28 mouse cellular contexts compared by ENCODE assay signal in the genomic region with DNA sequence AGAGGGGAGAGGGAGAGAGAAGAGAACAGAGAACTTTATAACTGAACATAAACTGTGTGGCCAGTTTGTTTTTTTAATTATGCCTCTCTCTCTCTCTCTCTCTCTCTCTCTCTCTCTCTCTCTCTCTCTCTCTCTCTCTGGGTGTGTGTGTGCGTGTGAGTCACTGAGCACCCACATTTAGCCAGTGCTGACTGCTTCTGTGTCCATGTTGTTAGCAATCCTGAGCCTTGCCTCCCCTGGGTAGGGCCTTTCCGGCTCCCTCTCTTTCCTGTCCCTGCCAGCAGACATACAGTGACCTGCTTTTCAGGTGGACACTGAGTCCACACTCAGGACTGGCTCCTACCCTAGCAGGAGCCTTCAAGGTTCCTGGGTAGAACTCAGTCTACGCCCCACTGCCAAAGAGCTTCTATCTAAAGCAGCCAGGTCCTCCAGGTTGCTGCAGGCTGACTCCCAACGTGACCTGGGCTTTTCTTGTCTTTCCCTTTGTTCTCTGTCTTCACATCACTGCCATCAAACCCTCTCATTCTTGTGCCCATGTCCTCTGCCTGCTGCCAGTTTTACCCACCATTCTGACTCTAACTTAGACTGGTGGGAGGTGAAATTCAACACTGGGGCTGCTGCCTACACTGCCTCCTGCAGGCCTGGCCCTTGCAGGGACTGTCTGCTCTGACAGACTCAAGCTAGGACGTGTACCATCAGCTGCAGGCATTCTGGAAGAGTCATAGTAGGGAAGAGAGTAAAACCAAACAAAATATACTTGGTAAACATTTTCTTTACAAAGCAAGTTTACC.
DNase-seq lines count a peak whose midpoint lies in the region; ATAC-seq and TF ChIP-seq lines count a peak whose summit lies in the region.
"Had no signal": no experiment of that assay in that cellular context is flagged by ENCODE, and none has a peak within 500 bp of the region (broad histone marks: within the 10 kb centered on the region; RNA-seq: fewer than 3 reads in every experiment).

No protein-coding gene starts in this region.

- no peaks in the 10 kb centered on the region for H3K36me3 ChIP-seq in ES-Bruce4 (ENCODE audit: control insufficient read depth, insufficient read depth, low read length, poor library complexity, severe bottlenecking)
- H3K36me3 ChIP-seq: embryonic facial prominence, embryonic 12.5 days; forebrain, embryonic 10.5 days; hindbrain, embryonic 12.5 days; kidney, embryonic 15.5 days; limb, embryonic 12.5 days; midbrain, embryonic 13.5 days; neural tube, embryonic 15.5 days had no signal

- H3K9me3 ChIP-seq in ES-Bruce4 (replicated peaks; ENCODE audit: control insufficient read depth, insufficient read depth, low read length, poor library complexity, severe bottlenecking): no peaks in the 10 kb centered on the region
- H3K9me3 ChIP-seq: embryonic facial prominence, embryonic 12.5 days; forebrain, embryonic 10.5 days; hindbrain, embryonic 12.5 days; kidney, embryonic 15.5 days; limb, embryonic 12.5 days; midbrain, embryonic 13.5 days; neural tube, embryonic 15.5 days had no signal

- H3K4me3 ChIP-seq in left cerebral cortex, adult 2 months: no peak overlapping the region
- H3K4me3 ChIP-seq in ES-Bruce4 (ENCODE audit: low read depth, low read length): no peak overlapping the region
- H3K4me3 ChIP-seq: embryonic facial prominence, embryonic 12.5 days; forebrain, embryonic 10.5 days; hindbrain, embryonic 12.5 days; kidney, embryonic 15.5 days; limb, embryonic 12.5 days; midbrain, embryonic 13.5 days; neural tube, embryonic 15.5 days had no signal

- intact Hi-C loops in left cerebral cortex, adult 2 months (cut with DNase I): no loop called here

- H3K27me3 ChIP-seq in ES-Bruce4 (ENCODE audit: control insufficient read depth, insufficient read depth, low read length, poor library complexity, severe bottlenecking): no peaks in the 10 kb centered on the region
- H3K27me3 ChIP-seq: embryonic facial prominence, embryonic 12.5 days; hindbrain, embryonic 12.5 days; kidney, embryonic 15.5 days; limb, embryonic 12.5 days; midbrain, embryonic 13.5 days; neural tube, embryonic 15.5 days had no signal

- H3K27ac ChIP-seq in left cerebral cortex, adult 2 months: no peak overlapping the region
- no peak overlapping the region for H3K27ac ChIP-seq in ES-Bruce4 (ENCODE audit: insufficient read depth, low read length)
- H3K27ac ChIP-seq: embryonic facial prominence, embryonic 12.5 days; forebrain, embryonic 10.5 days; hindbrain, embryonic 12.5 days; kidney, embryonic 15.5 days; limb, embryonic 12.5 days; midbrain, embryonic 13.5 days; neural tube, embryonic 15.5 days had no signal

- no peak for TF ChIP-seq EP300 in ES-Bruce4 (IDR thresholded peaks at IDR 0.05; ENCODE audit: insufficient read depth, low read depth, low read length)

- 0 out of 2 replicates have a peak, but pooled peaks have one; percentile 30 for ATAC-seq in megakaryocyte-erythroid progenitor cell, adult 5-6 weeks (replicated peaks; ENCODE audit: low FRiP score, low TSS enrichment, poor library complexity, severe bottlenecking)
- ATAC-seq: activated CD4-positive, CD25-positive, alpha-beta regulatory T cell, adult 4 months; forebrain, embryonic 16.5 days; liver, postnatal 0 days; midbrain, embryonic 13.5 days had no signal

- no peaks in the 10 kb centered on the region for H3K4me1 ChIP-seq in ES-Bruce4 (ENCODE audit: control insufficient read depth, insufficient read depth, low read length)
- H3K4me1 ChIP-seq: embryonic facial prominence, embryonic 12.5 days; forebrain, embryonic 10.5 days; hindbrain, embryonic 12.5 days; kidney, embryonic 15.5 days; midbrain, embryonic 13.5 days; neural tube, embryonic 15.5 days had no signal

- peak; percentile 28 for TF ChIP-seq CTCF in left cerebral cortex, adult 2 months (IDR thresholded peaks at IDR 0.05)
- TF ChIP-seq CTCF in ES-Bruce4 (IDR thresholded peaks at IDR 0.05; ENCODE audit: low read depth, low read length): peak; percentile 4

- H3K9ac ChIP-seq in ES-Bruce4 (ENCODE audit: low read depth, poor library complexity, severe bottlenecking): no peak overlapping the region
- H3K9ac ChIP-seq: embryonic facial prominence, embryonic 12.5 days; hindbrain, embryonic 12.5 days; kidney, embryonic 15.5 days; limb, embryonic 12.5 days; liver, postnatal 0 days; midbrain, embryonic 13.5 days; neural tube, embryonic 15.5 days had no signal

- peak; percentile 60 for DNase-seq in heart, adult 11 months
- no peak for DNase-seq in heart, adult 9 months (ENCODE audit: low spot score in 2 of 2)
- DNase-seq in left cerebral cortex, adult 2 months (ENCODE audit: extremely low spot score in 1 of 2, low spot score in 2 of 2): no peak
- DNase-seq in left cerebral cortex, adult 8-10 months (ENCODE audit: low spot score in 2 of 2): no peak
- DNase-seq in cerebellum, postnatal 4 days (ENCODE audit: low spot score in 2 of 2): no peak
- DNase-seq: adrenal gland, adult 2 months; cerebellum, adult 8-10 months; cerebellum, postnatal 25 days; embryo, embryonic 11 days; gastrocnemius, postnatal 14 days; heart, postnatal 36 days; kidney, adult 18-20 months; kidney, postnatal 25 days; liver, postnatal 0 days; lung, postnatal 36 days; right cerebral cortex, postnatal 4 days; thymus, postnatal 4 days had no signal

- TF ChIP-seq POLR2A in ES-Bruce4 (IDR thresholded peaks at IDR 0.05; ENCODE audit: insufficient read depth, low read length): no peak
